Mouse (Mus musculus): ENCODE results near the gene Apba3. TPM values are rescaled to one million over a fixed set of nuclear protein-coding genes. Genes with fewer than 3 reads are reported as not detected.

Gene Apba3
- polyA plus RNA-seq, 1 experiment from 2014 or later = 55.0 TPM

GRCm38 (mm10) chr10:81291511-81292104, 24.8 kb downstream of the Apba3 start, which contains the start of gene Tjp3:
Tjp3 (minus strand) TSS chr10:81291581.
- Histone ChIP-seq H3K4me2 (peak within 1 kb of the TSS; percentile 24), H3K36me3 (ENCODE audit: control insufficient read depth, insufficient read depth, low read length) (0 out of 2 replicates have a peak, but pooled peaks cover 2% of the 10 kb centered on the region), H3K27me3 (replicated peaks; ENCODE audit: control insufficient read depth, insufficient read depth, low read length) (peaks cover 13% of the 10 kb centered on the region), H3K4me3 (ENCODE audit: low read depth, low read length) (no peak within 1 kb of the TSS), H3K9me3 (ENCODE audit: control insufficient read depth, low read length) (no peaks in the 10 kb centered on the region), H3K27ac (ENCODE audit: low read depth, low read length) (0 out of 2 replicates have a peak within 1 kb of the TSS, but pooled peaks have one; percentile 15), H3K9ac (ENCODE audit: low read depth, low read length) (no peak within 1 kb of the TSS), H3K4me1 (replicated peaks; ENCODE audit: control insufficient read depth, insufficient read depth, low read length) (peaks cover 46% of the 10 kb centered on the region)
- ATAC-seq (replicated peaks; ENCODE audit: low FRiP score) (no peak), DNase-seq (ENCODE audit: low spot score) (no peak)
- 52% methylated on average over 9 of the region's 9 CpGs for WGBS

GRCm38 (mm10) chr10:81292554-81293333, 26.0 kb downstream of the Apba3 start, which contains the start of gene Pip5k1c:
Pip5k1c (plus strand) TSS chr10:81292963.
- peak; percentile 99 for DNase-seq (ENCODE audit: low spot score)
- peaks cover 13% of the 10 kb centered on the region for H3K27me3 ChIP-seq (replicated peaks; ENCODE audit: control insufficient read depth, insufficient read depth, low read length)
- H3K36me3 ChIP-seq (ENCODE audit: control insufficient read depth, insufficient read depth, low read length) = 0 out of 2 replicates have a peak, but pooled peaks cover 2% of the 10 kb centered on the region
- peaks cover 53% of the 10 kb centered on the region for H3K4me1 ChIP-seq (replicated peaks; ENCODE audit: control insufficient read depth, insufficient read depth, low read length)
- H3K9ac ChIP-seq (ENCODE audit: low read depth, low read length) = peak within 1 kb of the TSS; percentile 87
- ATAC-seq (replicated peaks; ENCODE audit: low FRiP score) = peak; percentile 92
- H3K4me2 ChIP-seq = peak within 1 kb of the TSS; percentile 95
- peak within 1 kb of the TSS; percentile 83 for H3K27ac ChIP-seq (ENCODE audit: low read depth, low read length)
- under 1% methylated on average over 76 of the region's 80 CpGs for WGBS
- peak within 1 kb of the TSS; percentile 72 for H3K4me3 ChIP-seq (ENCODE audit: low read depth, low read length)
- no peaks in the 10 kb centered on the region for H3K9me3 ChIP-seq (ENCODE audit: control insufficient read depth, low read length)

- Histone ChIP-seq H3K27me3 (replicated peaks; ENCODE audit: control insufficient read depth, insufficient read depth, low read length) (peaks cover 13% of the 10 kb centered on the region), H3K36me3 (ENCODE audit: control insufficient read depth, insufficient read depth, low read length) (peaks cover 5% of the 10 kb centered on the region; the same call in 1 of the 2 replicates), H3K4me1 (replicated peaks; ENCODE audit: control insufficient read depth, insufficient read depth, low read length) (peaks cover 59% of the 10 kb centered on the region), H3K27ac (ENCODE audit: low read depth, low read length) (peak overlapping the region; percentile 83), H3K4me2 (peak overlapping the region; percentile 95), H3K9ac (ENCODE audit: low read depth, low read length) (peak overlapping the region; percentile 87), H3K9me3 (ENCODE audit: control insufficient read depth, low read length) (no peaks in the 10 kb centered on the region), H3K4me3 (ENCODE audit: low read depth, low read length) (peak overlapping the region; percentile 72)
- 3% methylated on average over 25 of the region's 25 CpGs for WGBS
- ATAC-seq (replicated peaks; ENCODE audit: low FRiP score) (no peak), DNase-seq (ENCODE audit: low spot score) (no peak)
Measured at GRCm38 (mm10) chr10:81293334-81294030, 26.7 kb downstream of the Apba3 start.

- no peak for DNase-seq (ENCODE audit: low spot score)
- Histone ChIP-seq H3K9ac (ENCODE audit: low read depth, low read length) (peak overlapping the region; percentile 87), H3K4me1 (replicated peaks; ENCODE audit: control insufficient read depth, insufficient read depth, low read length) (peaks cover 64% of the 10 kb centered on the region), H3K27me3 (replicated peaks; ENCODE audit: control insufficient read depth, insufficient read depth, low read length) (peaks cover 13% of the 10 kb centered on the region), H3K9me3 (ENCODE audit: control insufficient read depth, low read length) (no peaks in the 10 kb centered on the region), H3K4me2 (peak overlapping the region; percentile 95), H3K27ac (ENCODE audit: low read depth, low read length) (no peak overlapping the region), H3K4me3 (ENCODE audit: low read depth, low read length) (peak overlapping the region; percentile 72), H3K36me3 (ENCODE audit: control insufficient read depth, insufficient read depth, low read length) (peaks cover 5% of the 10 kb centered on the region; the same call in 1 of the 2 replicates)
- 42% methylated on average over 8 of the region's 8 CpGs for WGBS
- no peak for ATAC-seq (replicated peaks; ENCODE audit: low FRiP score)
Measured at GRCm38 (mm10) chr10:81294442-81294841, 27.7 kb downstream of the Apba3 start.

- H3K36me3 ChIP-seq (ENCODE audit: control insufficient read depth, insufficient read depth, low read length) = peaks cover 5% of the 10 kb centered on the region; the same call in 1 of the 2 replicates
- peak overlapping the region; percentile 22; the same call in 1 of the 2 replicates for H3K9ac ChIP-seq (ENCODE audit: low read depth, low read length)
- H3K4me3 ChIP-seq (ENCODE audit: low read depth, low read length) = no peak overlapping the region
- ATAC-seq (replicated peaks; ENCODE audit: low FRiP score) (no peak), DNase-seq (ENCODE audit: low spot score) (no peak)
- peak overlapping the region; percentile 95; the same call in 1 of the 2 replicates for H3K4me2 ChIP-seq
- WGBS = 89% methylated on average over 6 of the region's 6 CpGs
- H3K27ac ChIP-seq (ENCODE audit: low read depth, low read length) = no peak overlapping the region
- peaks cover 71% of the 10 kb centered on the region for H3K4me1 ChIP-seq (replicated peaks; ENCODE audit: control insufficient read depth, insufficient read depth, low read length)
- H3K27me3 ChIP-seq (replicated peaks; ENCODE audit: control insufficient read depth, insufficient read depth, low read length) = peaks cover 11% of the 10 kb centered on the region
- H3K9me3 ChIP-seq (ENCODE audit: control insufficient read depth, low read length) = no peaks in the 10 kb centered on the region
Measured at GRCm38 (mm10) chr10:81295185-81295584, 28.4 kb downstream of the Apba3 start.

- Histone ChIP-seq H3K9ac (ENCODE audit: low read depth, low read length) (peak overlapping the region; percentile 27; the same call in 1 of the 2 replicates), H3K36me3 (ENCODE audit: control insufficient read depth, insufficient read depth, low read length) (peaks cover 5% of the 10 kb centered on the region; the same call in 1 of the 2 replicates), H3K4me2 (peak overlapping the region; percentile 32; the same call in 1 of the 2 replicates), H3K9me3 (ENCODE audit: control insufficient read depth, low read length) (no peaks in the 10 kb centered on the region), H3K4me1 (replicated peaks; ENCODE audit: control insufficient read depth, insufficient read depth, low read length) (peaks cover 78% of the 10 kb centered on the region), H3K4me3 (ENCODE audit: low read depth, low read length) (no peak overlapping the region), H3K27ac (ENCODE audit: low read depth, low read length) (peak overlapping the region; percentile 59; the same call in 1 of the 2 replicates), H3K27me3 (replicated peaks; ENCODE audit: control insufficient read depth, insufficient read depth, low read length) (no peaks in the 10 kb centered on the region)
- no peak for ATAC-seq (replicated peaks; ENCODE audit: low FRiP score)
- WGBS = 77% methylated on average over 6 of the region's 6 CpGs
- no peak for DNase-seq (ENCODE audit: low spot score)
Measured at GRCm38 (mm10) chr10:81297246-81297645, 30.5 kb downstream of the Apba3 start.

- H3K27ac ChIP-seq (ENCODE audit: low read depth, low read length) = peak overlapping the region; percentile 59
- 37% methylated on average over 10 of the region's 10 CpGs for WGBS
- peaks cover 82% of the 10 kb centered on the region for H3K4me1 ChIP-seq (replicated peaks; ENCODE audit: control insufficient read depth, insufficient read depth, low read length)
- peak overlapping the region; percentile 32 for H3K4me2 ChIP-seq
- peaks cover 5% of the 10 kb centered on the region; the same call in 1 of the 2 replicates for H3K36me3 ChIP-seq (ENCODE audit: control insufficient read depth, insufficient read depth, low read length)
- no peaks in the 10 kb centered on the region for H3K27me3 ChIP-seq (replicated peaks; ENCODE audit: control insufficient read depth, insufficient read depth, low read length)
- DNase-seq (ENCODE audit: low spot score) = no peak
- peak overlapping the region; percentile 27 for H3K9ac ChIP-seq (ENCODE audit: low read depth, low read length)
- no peaks in the 10 kb centered on the region for H3K9me3 ChIP-seq (ENCODE audit: control insufficient read depth, low read length)
- no peak overlapping the region for H3K4me3 ChIP-seq (ENCODE audit: low read depth, low read length)
- no peak for ATAC-seq (replicated peaks; ENCODE audit: low FRiP score)
Measured at GRCm38 (mm10) chr10:81297845-81298244, 31.1 kb downstream of the Apba3 start.

Data from liver, embryonic 11.5 days (tissue).